Mouse (Mus musculus): ENCODE data around the gene Alg11. TPM values are rescaled to one million over a fixed set of nuclear protein-coding genes. Genes with fewer than 3 reads are reported as not detected.

Alg11 gene
- 26.8 TPM for polyA plus RNA-seq (2014; fragmentation: Illumina TruSeq; extraction: RNeasy Lipid Tissue Mini Kit (QIAGEN cat#74804); ENCODE audit: low read depth, low replicate concordance)

DNA sequence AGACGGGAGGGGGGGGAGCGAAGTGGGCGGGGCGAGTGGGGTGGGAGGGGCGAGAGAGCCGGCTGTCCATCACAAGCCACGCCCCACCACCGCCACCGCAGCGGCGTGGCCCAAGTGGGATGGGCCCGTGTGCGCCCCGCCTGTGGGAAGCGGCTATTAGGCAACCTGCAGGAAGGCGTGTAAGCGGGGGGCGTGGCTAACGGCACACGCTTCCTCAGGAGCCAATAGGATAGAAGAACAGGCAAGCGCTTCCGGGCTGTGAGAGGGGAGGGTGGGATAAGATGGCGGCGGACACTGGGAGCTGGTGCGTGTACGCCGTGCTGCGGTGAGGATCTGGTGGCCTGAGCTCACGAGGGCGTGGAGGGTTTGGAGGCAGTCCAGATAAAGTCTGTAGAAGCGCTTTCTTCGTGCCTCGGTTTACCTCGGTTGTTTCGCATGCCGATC, at the start of gene Alg11:
Gene Alg11, plus strand, starts transcription at position 276 of the 444 bp plus-strand sequence.

DNA sequence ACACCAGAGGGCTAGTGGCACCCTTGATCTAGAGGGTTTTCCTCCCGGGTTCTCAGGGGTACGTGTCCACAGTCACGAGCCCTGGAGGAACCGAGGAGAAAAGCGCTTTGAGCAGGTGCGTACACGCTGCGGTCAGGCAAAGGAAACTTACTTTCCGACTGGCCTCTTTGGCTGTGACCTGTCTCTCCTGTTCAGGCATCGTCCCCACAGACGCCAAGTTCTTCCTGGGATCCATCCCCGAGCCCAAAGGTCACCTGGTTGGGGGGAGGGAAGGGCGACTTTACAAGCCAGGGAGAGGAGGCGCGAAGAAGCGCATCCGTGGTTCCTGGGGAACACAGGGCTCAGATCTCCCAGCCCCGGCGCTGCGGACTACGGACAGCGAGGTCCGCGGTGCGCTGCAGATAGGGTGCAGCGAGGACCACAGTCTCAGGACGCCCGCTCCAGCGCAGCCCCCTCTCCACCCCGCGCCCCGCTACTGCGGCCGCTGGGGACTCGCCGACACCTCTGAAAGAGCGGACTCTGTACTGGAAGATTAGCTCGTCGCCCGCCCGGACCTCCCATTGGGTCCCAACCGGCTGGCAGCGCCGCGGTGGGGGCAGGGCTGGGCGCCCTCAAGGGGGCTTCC, 588 bp upstream of the Alg11 start, which contains the start of gene Atp7b:
Gene Atp7b, minus strand, starts transcription at position 485 of the 625 bp plus-strand sequence.

Other genes with a start within 250 kb of the Alg11 start
- not detected for gene Defb50, start 237.2 kb upstream of the Alg11 start, polyA plus RNA-seq (2014; fragmentation: Illumina TruSeq; extraction: RNeasy Lipid Tissue Mini Kit (QIAGEN cat#74804); ENCODE audit: low read depth, low replicate concordance)
- not detected for gene Defb2, start 220.8 kb upstream of the Alg11 start, polyA plus RNA-seq (2014; fragmentation: Illumina TruSeq; extraction: RNeasy Lipid Tissue Mini Kit (QIAGEN cat#74804); ENCODE audit: low read depth, low replicate concordance)
- gene Defb10, start 201.8 kb upstream of the Alg11 start, polyA plus RNA-seq (2014; fragmentation: Illumina TruSeq; extraction: RNeasy Lipid Tissue Mini Kit (QIAGEN cat#74804); ENCODE audit: low read depth, low replicate concordance), result not detected
- not detected for gene Defb9, start 175.3 kb upstream of the Alg11 start, polyA plus RNA-seq (2014; fragmentation: Illumina TruSeq; extraction: RNeasy Lipid Tissue Mini Kit (QIAGEN cat#74804); ENCODE audit: low read depth, low replicate concordance)
- not detected for gene Defb11, start 154.3 kb upstream of the Alg11 start, polyA plus RNA-seq (2014; fragmentation: Illumina TruSeq; extraction: RNeasy Lipid Tissue Mini Kit (QIAGEN cat#74804); ENCODE audit: low read depth, low replicate concordance)
- gene Defb15, start 128.0 kb upstream of the Alg11 start, polyA plus RNA-seq (2014; fragmentation: Illumina TruSeq; extraction: RNeasy Lipid Tissue Mini Kit (QIAGEN cat#74804); ENCODE audit: low read depth, low replicate concordance), result not detected
- not detected for gene Defb35, start 122.4 kb upstream of the Alg11 start, polyA plus RNA-seq (2014; fragmentation: Illumina TruSeq; extraction: RNeasy Lipid Tissue Mini Kit (QIAGEN cat#74804); ENCODE audit: low read depth, low replicate concordance)
- gene Defb13, start 114.0 kb upstream of the Alg11 start, polyA plus RNA-seq (2014; fragmentation: Illumina TruSeq; extraction: RNeasy Lipid Tissue Mini Kit (QIAGEN cat#74804); ENCODE audit: low read depth, low replicate concordance), result not detected
- not detected for gene Fam90a1a, start 102.0 kb upstream of the Alg11 start, polyA plus RNA-seq (2014; fragmentation: Illumina TruSeq; extraction: RNeasy Lipid Tissue Mini Kit (QIAGEN cat#74804); ENCODE audit: low read depth, low replicate concordance)
- not detected for gene Ccdc70, start 90.9 kb upstream of the Alg11 start, polyA plus RNA-seq (2014; fragmentation: Illumina TruSeq; extraction: RNeasy Lipid Tissue Mini Kit (QIAGEN cat#74804); ENCODE audit: low read depth, low replicate concordance)
- gene Atp7b, start 416 bp upstream of the Alg11 start, polyA plus RNA-seq (2014; fragmentation: Illumina TruSeq; extraction: RNeasy Lipid Tissue Mini Kit (QIAGEN cat#74804); ENCODE audit: low read depth, low replicate concordance), result 2.8 TPM
- gene Nek5, start 64.3 kb downstream of the Alg11 start, polyA plus RNA-seq (2014; fragmentation: Illumina TruSeq; extraction: RNeasy Lipid Tissue Mini Kit (QIAGEN cat#74804); ENCODE audit: low read depth, low replicate concordance), result 0.56 TPM
- gene Nek3, start 105.7 kb downstream of the Alg11 start, polyA plus RNA-seq (2014; fragmentation: Illumina TruSeq; extraction: RNeasy Lipid Tissue Mini Kit (QIAGEN cat#74804); ENCODE audit: low read depth, low replicate concordance), result 1.1 TPM
- not detected for gene Ckap2, start 125.1 kb downstream of the Alg11 start, polyA plus RNA-seq (2014; fragmentation: Illumina TruSeq; extraction: RNeasy Lipid Tissue Mini Kit (QIAGEN cat#74804); ENCODE audit: low read depth, low replicate concordance)
- gene Vps36, start 132.1 kb downstream of the Alg11 start, polyA plus RNA-seq (2014; fragmentation: Illumina TruSeq; extraction: RNeasy Lipid Tissue Mini Kit (QIAGEN cat#74804); ENCODE audit: low read depth, low replicate concordance), result 19.4 TPM
- 0.98 TPM for gene Thsd1, start 166.6 kb downstream of the Alg11 start, polyA plus RNA-seq (2014; fragmentation: Illumina TruSeq; extraction: RNeasy Lipid Tissue Mini Kit (QIAGEN cat#74804); ENCODE audit: low read depth, low replicate concordance)
- gene Tpte, start 222.7 kb downstream of the Alg11 start, polyA plus RNA-seq (2014; fragmentation: Illumina TruSeq; extraction: RNeasy Lipid Tissue Mini Kit (QIAGEN cat#74804); ENCODE audit: low read depth, low replicate concordance), result not detected

All from liver, adult 10 weeks (tissue).